Mouse (Mus musculus): ENCODE measurements around the gene Gm40193. TPM values are rescaled to one million over a fixed set of nuclear protein-coding genes. Genes with fewer than 3 reads are reported as not detected.

Gene Gm40193
- total RNA-seq, 2 experiments from 2014 or later = not detected

- no peak for ATAC-seq (replicated peaks; ENCODE audit: low FRiP score, poor library complexity, severe bottlenecking)
Measured at GRCm38 (mm10) chr11:70511242-70511641, 21.5 kb downstream of the Gm40193 start.

GRCm38 (mm10) chr11:70509753-70510564 lies 22.8 kb downstream of the Gm40193 start:
- no peak for ATAC-seq (replicated peaks; ENCODE audit: low FRiP score, poor library complexity, severe bottlenecking)

GRCm38 (mm10) chr11:70506962-70507515 lies 25.7 kb downstream of the Gm40193 start:
- ATAC-seq (replicated peaks; ENCODE audit: low FRiP score, poor library complexity, severe bottlenecking) = no peak

- ATAC-seq (replicated peaks; ENCODE audit: low FRiP score, poor library complexity, severe bottlenecking) = no peak
Measured at GRCm38 (mm10) chr11:70506385-70506784, 26.4 kb downstream of the Gm40193 start.

- ATAC-seq (replicated peaks; ENCODE audit: low FRiP score, poor library complexity, severe bottlenecking) = no peak
Measured at GRCm38 (mm10) chr11:70504970-70505369, 27.8 kb downstream of the Gm40193 start, which contains the start of gene Tm4sf5. TSS of gene Tm4sf5 (plus strand) at chr11:70505244.

- no peak for ATAC-seq (replicated peaks; ENCODE audit: low FRiP score, poor library complexity, severe bottlenecking)
Measured at GRCm38 (mm10) chr11:70502018-70502417, 30.7 kb downstream of the Gm40193 start.

- no peak for ATAC-seq (replicated peaks; ENCODE audit: low FRiP score, poor library complexity, severe bottlenecking)
Measured at GRCm38 (mm10) chr11:70500476-70500812, 32.3 kb downstream of the Gm40193 start.

- ATAC-seq (replicated peaks; ENCODE audit: low FRiP score, poor library complexity, severe bottlenecking) = no peak
Measured at GRCm38 (mm10) chr11:70499566-70500475, 32.9 kb downstream of the Gm40193 start.

- ATAC-seq (replicated peaks; ENCODE audit: low FRiP score, poor library complexity, severe bottlenecking) = no peak
Measured at GRCm38 (mm10) chr11:70489684-70490083, 43.1 kb downstream of the Gm40193 start.

GRCm38 (mm10) chr11:70489138-70489537 lies 43.6 kb downstream of the Gm40193 start:
- ATAC-seq (replicated peaks; ENCODE audit: low FRiP score, poor library complexity, severe bottlenecking) = no peak

GRCm38 (mm10) chr11:70487816-70488215 lies 44.9 kb downstream of the Gm40193 start:
- ATAC-seq (replicated peaks; ENCODE audit: low FRiP score, poor library complexity, severe bottlenecking) = no peak

GRCm38 (mm10) chr11:70485498-70485897 lies 47.2 kb downstream of the Gm40193 start:
- ATAC-seq (replicated peaks; ENCODE audit: low FRiP score, poor library complexity, severe bottlenecking) = no peak

Other genes with a start within 250 kb of the Gm40193 start
- gene Alox12e, start 210.3 kb downstream of the Gm40193 start, total RNA-seq (2015; ENCODE audit: low replicate concordance) = 0.42 TPM in 1 of 2 replicates, not detected in the other
- not detected in 2 replicates for gene Alox12e, start 210.3 kb downstream of the Gm40193 start, total RNA-seq (2017; ENCODE audit: low replicate concordance)
- gene Alox15, start 180.9 kb downstream of the Gm40193 start, total RNA-seq (2015; ENCODE audit: low replicate concordance) = 5.4 and 17.6 TPM in 2 replicates
- gene Alox15, start 180.9 kb downstream of the Gm40193 start, total RNA-seq (2017; ENCODE audit: low replicate concordance) = 3.6 and 5.7 TPM in 2 replicates
- gene Pelp1, start 122.9 kb downstream of the Gm40193 start, total RNA-seq (2015; ENCODE audit: low replicate concordance) = 3.2 and 8.4 TPM in 2 replicates
- gene Pelp1, start 122.9 kb downstream of the Gm40193 start, total RNA-seq (2017; ENCODE audit: low replicate concordance) = 3.1 and 3.8 TPM in 2 replicates
- 30.6 and 51.2 TPM in 2 replicates for gene Arrb2, start 100.3 kb downstream of the Gm40193 start, total RNA-seq (2015; ENCODE audit: low replicate concordance)
- gene Arrb2, start 100.3 kb downstream of the Gm40193 start, total RNA-seq (2017; ENCODE audit: low replicate concordance) = 27.9 and 33.4 TPM in 2 replicates
- gene Med11, start 81.0 kb downstream of the Gm40193 start, total RNA-seq (2015; ENCODE audit: low replicate concordance) = 11.9 and 18.0 TPM in 2 replicates
- gene Med11, start 81.0 kb downstream of the Gm40193 start, total RNA-seq (2017; ENCODE audit: low replicate concordance) = 6.4 and 31.5 TPM in 2 replicates
- gene Zmynd15, start 73.5 kb downstream of the Gm40193 start, total RNA-seq (2015; ENCODE audit: low replicate concordance) = not detected in 2 replicates
- gene Zmynd15, start 73.5 kb downstream of the Gm40193 start, total RNA-seq (2017; ENCODE audit: low replicate concordance) = not detected in 2 replicates
- not detected in 2 replicates for gene Cxcl16, start 73.0 kb downstream of the Gm40193 start, total RNA-seq (2015; ENCODE audit: low replicate concordance)
- gene Cxcl16, start 73.0 kb downstream of the Gm40193 start, total RNA-seq (2017; ENCODE audit: low replicate concordance) = not detected in 2 replicates
- not detected in 2 replicates for gene Tm4sf5, start 27.7 kb downstream of the Gm40193 start, total RNA-seq (2015; ENCODE audit: low replicate concordance)
- not detected in 2 replicates for gene Tm4sf5, start 27.7 kb downstream of the Gm40193 start, total RNA-seq (2017; ENCODE audit: low replicate concordance)
- not detected in 2 replicates for gene Vmo1, start 18.3 kb downstream of the Gm40193 start, total RNA-seq (2015; ENCODE audit: low replicate concordance)
- not detected in 2 replicates for gene Vmo1, start 18.3 kb downstream of the Gm40193 start, total RNA-seq (2017; ENCODE audit: low replicate concordance)
- not detected in 2 replicates for gene Gltpd2, start 13.7 kb downstream of the Gm40193 start, total RNA-seq (2015; ENCODE audit: low replicate concordance)
- gene Gltpd2, start 13.7 kb downstream of the Gm40193 start, total RNA-seq (2017; ENCODE audit: low replicate concordance) = not detected in 2 replicates
- gene Psmb6, start 7.6 kb downstream of the Gm40193 start, total RNA-seq (2015; ENCODE audit: low replicate concordance) = 40.2 and 49.0 TPM in 2 replicates
- gene Psmb6, start 7.6 kb downstream of the Gm40193 start, total RNA-seq (2017; ENCODE audit: low replicate concordance) = 52.0 and 74.6 TPM in 2 replicates
- gene Pld2, start 7.1 kb upstream of the Gm40193 start, total RNA-seq (2015; ENCODE audit: low replicate concordance) = not detected in 2 replicates
- gene Pld2, start 7.1 kb upstream of the Gm40193 start, total RNA-seq (2017; ENCODE audit: low replicate concordance) = 0.23 and 0.64 TPM in 2 replicates
- 4.6 and 6.8 TPM in 2 replicates for gene Mink1, start 29.9 kb upstream of the Gm40193 start, total RNA-seq (2015; ENCODE audit: low replicate concordance)
- 2.8 and 4.5 TPM in 2 replicates for gene Mink1, start 29.9 kb upstream of the Gm40193 start, total RNA-seq (2017; ENCODE audit: low replicate concordance)
- gene 4930544D05Rik, start 82.9 kb upstream of the Gm40193 start, total RNA-seq (2015; ENCODE audit: low replicate concordance) = not detected in 2 replicates
- not detected in 2 replicates for gene 4930544D05Rik, start 82.9 kb upstream of the Gm40193 start, total RNA-seq (2017; ENCODE audit: low replicate concordance)
- gene Chrne, start 86.3 kb upstream of the Gm40193 start, total RNA-seq (2015; ENCODE audit: low replicate concordance) = not detected in 2 replicates
- gene Chrne, start 86.3 kb upstream of the Gm40193 start, total RNA-seq (2017; ENCODE audit: low replicate concordance) = not detected in 2 replicates
- 2.5 and 8.0 TPM in 2 replicates for gene Gp1ba, start 106.2 kb upstream of the Gm40193 start, total RNA-seq (2015; ENCODE audit: low replicate concordance)
- gene Gp1ba, start 106.2 kb upstream of the Gm40193 start, total RNA-seq (2017; ENCODE audit: low replicate concordance) = 1.1 TPM in 1 of 2 replicates, not detected in the other
- 134 and 213 TPM in 2 replicates for gene Rnf167, start 114.3 kb upstream of the Gm40193 start, total RNA-seq (2015; ENCODE audit: low replicate concordance)
- 115 and 117 TPM in 2 replicates for gene Rnf167, start 114.3 kb upstream of the Gm40193 start, total RNA-seq (2017; ENCODE audit: low replicate concordance)
- 24.9 and 26.0 TPM in 2 replicates for gene Slc25a11, start 114.5 kb upstream of the Gm40193 start, total RNA-seq (2015; ENCODE audit: low replicate concordance)
- gene Slc25a11, start 114.5 kb upstream of the Gm40193 start, total RNA-seq (2017; ENCODE audit: low replicate concordance) = 21.9 and 23.6 TPM in 2 replicates
- 529 and 614 TPM in 2 replicates for gene Pfn1, start 121.7 kb upstream of the Gm40193 start, total RNA-seq (2015; ENCODE audit: low replicate concordance)
- 132 and 200 TPM in 2 replicates for gene Pfn1, start 121.7 kb upstream of the Gm40193 start, total RNA-seq (2017; ENCODE audit: low replicate concordance)
- gene Eno3, start 124.3 kb upstream of the Gm40193 start, total RNA-seq (2015; ENCODE audit: low replicate concordance) = 5.4 and 14.8 TPM in 2 replicates
- 2.3 and 11.0 TPM in 2 replicates for gene Eno3, start 124.3 kb upstream of the Gm40193 start, total RNA-seq (2017; ENCODE audit: low replicate concordance)
- 36.9 and 38.6 TPM in 2 replicates for gene Spag7, start 136.5 kb upstream of the Gm40193 start, total RNA-seq (2015; ENCODE audit: low replicate concordance)
- gene Spag7, start 136.5 kb upstream of the Gm40193 start, total RNA-seq (2017; ENCODE audit: low replicate concordance) = 11.1 and 38.0 TPM in 2 replicates
- 4.7 and 17.6 TPM in 2 replicates for gene Camta2, start 155.2 kb upstream of the Gm40193 start, total RNA-seq (2015; ENCODE audit: low replicate concordance)
- 0.45 and 0.90 TPM in 2 replicates for gene Camta2, start 155.2 kb upstream of the Gm40193 start, total RNA-seq (2017; ENCODE audit: low replicate concordance)
- not detected in 2 replicates for gene Inca1, start 167.2 kb upstream of the Gm40193 start, total RNA-seq (2015; ENCODE audit: low replicate concordance)
- gene Inca1, start 167.2 kb upstream of the Gm40193 start, total RNA-seq (2017; ENCODE audit: low replicate concordance) = not detected in 2 replicates
- gene Kif1c, start 167.6 kb upstream of the Gm40193 start, total RNA-seq (2015; ENCODE audit: low replicate concordance) = 1.1 and 1.7 TPM in 2 replicates
- gene Kif1c, start 167.6 kb upstream of the Gm40193 start, total RNA-seq (2017; ENCODE audit: low replicate concordance) = 2.7 and 3.6 TPM in 2 replicates
- 1.8 TPM in 1 of 2 replicates, not detected in the other for gene Zfp3, start 231.3 kb upstream of the Gm40193 start, total RNA-seq (2015; ENCODE audit: low replicate concordance)
- 0.30 and 0.90 TPM in 2 replicates for gene Zfp3, start 231.3 kb upstream of the Gm40193 start, total RNA-seq (2017; ENCODE audit: low replicate concordance)